Comparison of ENCODE assay signal across 35 mouse cellular contexts in genomic region chr6:114062688-114063087, GRCm38 (mm10). TPM values are rescaled to one million over a fixed set of nuclear protein-coding genes. Genes with fewer than 3 reads are reported as not detected.
"Had no signal": no experiment of that assay in that cellular context is flagged by ENCODE, and none has a peak within 500 bp of the region (broad histone marks: within the 10 kb centered on the region; RNA-seq: fewer than 3 reads in every experiment).

No protein-coding gene starts in this region.

- DNase-seq: heart, postnatal 10 days; heart, postnatal 14 days; heart, postnatal 36 days; heart, postnatal 4 days; kidney, adult 11 months; kidney, adult 18-20 months; kidney, adult 2 months; kidney, adult 8-10 months; kidney, adult 9 months; kidney, postnatal 10 days; kidney, postnatal 14 days; kidney, postnatal 25 days; kidney, postnatal 36 days; kidney, postnatal 4 days; layer of hippocampus, postnatal 36 days had no signal

- H3K9me3 ChIP-seq: heart, embryonic 12.5 days; heart, embryonic 13.5 days; heart, embryonic 15.5 days; hindbrain, embryonic 10.5 days; hindbrain, embryonic 12.5 days; hindbrain, embryonic 13.5 days; hindbrain, embryonic 15.5 days; intestine, embryonic 15.5 days; kidney, embryonic 15.5 days had no signal

- H3K9ac ChIP-seq: heart, embryonic 12.5 days; heart, embryonic 13.5 days; heart, embryonic 15.5 days; hindbrain, embryonic 12.5 days; hindbrain, embryonic 13.5 days; hindbrain, embryonic 14.5 days; hindbrain, embryonic 15.5 days; intestine, embryonic 15.5 days; kidney, embryonic 15.5 days had no signal

- H3K4me3 ChIP-seq: heart, embryonic 12.5 days; heart, embryonic 13.5 days; heart, embryonic 15.5 days; hindbrain, embryonic 10.5 days; hindbrain, embryonic 12.5 days; hindbrain, embryonic 13.5 days; hindbrain, embryonic 15.5 days; intestine, embryonic 15.5 days; kidney, embryonic 15.5 days; layer of hippocampus, adult 2 months; left cerebral cortex, adult 2 months had no signal

- ATAC-seq: hindbrain, embryonic 16.5 days; hindbrain, postnatal 0 days; inflammation-experienced regulatory T-cells, adult 6 months; intestine, embryonic 15.5 days; intestine, embryonic 16.5 days; intestine, postnatal 0 days had no signal

- H3K36me3 ChIP-seq: heart, embryonic 12.5 days; heart, embryonic 13.5 days; heart, embryonic 15.5 days; hindbrain, embryonic 10.5 days; hindbrain, embryonic 12.5 days; hindbrain, embryonic 13.5 days; hindbrain, embryonic 15.5 days; intestine, embryonic 15.5 days; kidney, embryonic 15.5 days had no signal

- H3K4me1 ChIP-seq: heart, embryonic 12.5 days; heart, embryonic 13.5 days; heart, embryonic 15.5 days; intestine, embryonic 15.5 days; kidney, embryonic 15.5 days had no signal

- H3K4me2 ChIP-seq: heart, embryonic 11.5 days; heart, embryonic 12.5 days; heart, embryonic 13.5 days; heart, embryonic 15.5 days; hindbrain, embryonic 12.5 days; hindbrain, embryonic 13.5 days; hindbrain, embryonic 14.5 days; hindbrain, embryonic 15.5 days; intestine, embryonic 15.5 days; kidney, embryonic 15.5 days had no signal

- H3K27ac ChIP-seq: heart, embryonic 13.5 days; heart, embryonic 15.5 days; hindbrain, embryonic 10.5 days; hindbrain, embryonic 12.5 days; hindbrain, embryonic 13.5 days; hindbrain, embryonic 14.5 days; hindbrain, embryonic 15.5 days; hindbrain, postnatal 0 days; intestine, embryonic 15.5 days; kidney, embryonic 15.5 days; kidney, postnatal 0 days; left cerebral cortex, adult 2 months had no signal

- H3K27me3 ChIP-seq: hindbrain, embryonic 12.5 days; hindbrain, embryonic 13.5 days; hindbrain, embryonic 15.5 days; intestine, embryonic 15.5 days; kidney, embryonic 15.5 days had no signal

RNA-seq across cellular contexts. Expression of gene Atp2b2, which starts 20.3 kb away (rescaled TPM):
- total RNA-seq: hematopoietic stem cell, adult 5-6 weeks had no signal
